Mouse (Mus musculus): ENCODE measurements at regions not wholly inside any gene's neighbourhood (a gene's known extent, or its start where the extent isn't known, plus 50 kb on each side); places are given as distances from the start of the nearest gene placed in this dataset.

- DNase-seq (ENCODE audit: low spot score) (peak; percentile 1), ATAC-seq (replicated peaks; ENCODE audit: low FRiP score, low read depth) (no peak; the same call in 1 of the 2 replicates)
- no peak overlapping the region for H3K27ac ChIP-seq
- H3K4me2 ChIP-seq (ENCODE audit: low read length) = no peak overlapping the region
- H3K36me3 ChIP-seq (ENCODE audit: insufficient read depth, low read length) = no peaks in the 10 kb centered on the region
- no peaks in the 10 kb centered on the region for H3K27me3 ChIP-seq (ENCODE audit: insufficient read depth, low read length)
- no peak overlapping the region for H3K9ac ChIP-seq (ENCODE audit: low read depth, low read length)
- no peak for TF ChIP-seq CTCF (IDR thresholded peaks at IDR 0.05; ENCODE audit: low read depth)
- WGBS = 24% methylated on average over 4 of the region's 4 CpGs
- H3K4me1 ChIP-seq (replicated peaks; ENCODE audit: insufficient read depth, low read length) = no peaks in the 10 kb centered on the region
- no peak overlapping the region for H3K4me3 ChIP-seq (replicated peaks; ENCODE audit: low read depth, low read length)
- H3K9me3 ChIP-seq (replicated peaks; ENCODE audit: low read length) = no peaks in the 10 kb centered on the region
These were observed 571.8 kb downstream of the Trib2 start for GRCm38 (mm10) chr12:15244966-15245365.

DNA sequence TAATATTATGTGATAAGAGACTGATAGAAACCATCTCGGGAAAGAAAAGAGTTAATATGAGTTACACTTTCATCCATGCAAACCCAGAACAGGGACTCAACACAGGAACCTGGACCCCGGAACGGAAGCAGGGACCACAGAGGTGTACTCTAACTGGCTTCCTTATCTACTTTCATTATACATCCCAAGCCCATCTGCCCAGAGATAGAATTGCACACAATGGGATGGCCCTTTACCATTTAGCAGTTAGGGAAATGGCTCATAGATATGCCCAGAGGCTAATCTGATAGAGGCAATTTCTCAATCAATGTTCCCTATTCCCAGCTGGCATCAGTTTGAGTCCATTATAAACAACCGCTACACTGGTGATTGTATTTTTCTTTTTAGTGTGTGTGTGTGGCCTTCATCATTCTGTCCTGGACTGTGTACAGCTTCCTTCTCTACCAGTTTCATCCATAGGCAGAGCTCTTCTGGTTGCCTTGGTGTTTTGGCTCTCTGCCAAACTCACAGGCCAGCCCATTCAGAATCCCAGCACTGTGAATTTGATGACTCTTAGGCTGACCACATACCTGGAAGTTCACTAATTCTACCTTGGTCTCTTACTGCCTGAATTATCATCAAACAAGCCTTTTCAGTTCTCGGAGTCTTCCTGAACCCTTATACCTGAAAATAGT, 594.1 kb downstream of the Trib2 start:
- H3K4me1 ChIP-seq (replicated peaks; ENCODE audit: insufficient read depth, low read length) = no peaks in the 10 kb centered on the region
- 90% methylated on average over 5 of the region's 5 CpGs for WGBS
- DNase-seq (ENCODE audit: low spot score) (no peak), ATAC-seq (replicated peaks; ENCODE audit: low FRiP score, low read depth) (no peak)
- H3K9ac ChIP-seq (ENCODE audit: low read depth, low read length) = no peak overlapping the region
- H3K4me2 ChIP-seq (ENCODE audit: low read length) = no peak overlapping the region
- H3K9me3 ChIP-seq (replicated peaks; ENCODE audit: low read length) = no peaks in the 10 kb centered on the region
- no peaks in the 10 kb centered on the region for H3K27me3 ChIP-seq (ENCODE audit: insufficient read depth, low read length)
- no peak for TF ChIP-seq CTCF (IDR thresholded peaks at IDR 0.05; ENCODE audit: low read depth)
- H3K4me3 ChIP-seq (replicated peaks; ENCODE audit: low read depth, low read length) = no peak overlapping the region
- no peaks in the 10 kb centered on the region for H3K36me3 ChIP-seq (ENCODE audit: insufficient read depth, low read length)
- no peak overlapping the region for H3K27ac ChIP-seq

DNA sequence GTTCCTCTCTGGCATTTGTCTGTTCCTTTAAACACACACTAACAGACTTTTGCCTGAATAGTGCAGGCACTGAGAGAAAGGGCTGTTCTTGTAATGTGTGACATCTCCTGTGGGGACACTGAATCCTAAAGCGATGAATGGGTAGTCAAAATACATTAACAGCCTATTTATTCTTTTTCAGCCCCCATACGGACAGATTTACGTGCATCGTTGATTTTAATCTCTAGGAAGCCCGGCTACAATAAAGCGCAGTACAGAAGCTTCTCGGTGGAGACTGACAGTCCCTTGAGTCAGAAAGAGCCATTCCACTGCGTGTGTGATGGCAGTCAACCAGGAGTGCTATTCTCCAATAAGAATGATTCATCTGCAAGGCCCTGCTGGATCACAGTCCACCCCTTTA, 598.2 kb downstream of the Trib2 start:
- TF ChIP-seq CTCF (IDR thresholded peaks at IDR 0.05; ENCODE audit: low read depth) = no peak
- WGBS = 51% methylated on average over 8 of the region's 8 CpGs
- DNase-seq (ENCODE audit: low spot score) (no peak), ATAC-seq (replicated peaks; ENCODE audit: low FRiP score, low read depth) (no peak)
- no peak overlapping the region for H3K9ac ChIP-seq (ENCODE audit: low read depth, low read length)
- H3K36me3 ChIP-seq (ENCODE audit: insufficient read depth, low read length) = no peaks in the 10 kb centered on the region
- no peak overlapping the region for H3K4me2 ChIP-seq (ENCODE audit: low read length)
- H3K4me1 ChIP-seq (replicated peaks; ENCODE audit: insufficient read depth, low read length) = no peaks in the 10 kb centered on the region
- no peak overlapping the region for H3K27ac ChIP-seq
- H3K27me3 ChIP-seq (ENCODE audit: insufficient read depth, low read length) = no peaks in the 10 kb centered on the region
- H3K4me3 ChIP-seq (replicated peaks; ENCODE audit: low read depth, low read length) = no peak overlapping the region
- no peaks in the 10 kb centered on the region for H3K9me3 ChIP-seq (replicated peaks; ENCODE audit: low read length)

- Histone ChIP-seq H3K27ac (no peak overlapping the region), H3K36me3 (ENCODE audit: insufficient read depth, low read length) (no peaks in the 10 kb centered on the region), H3K9ac (ENCODE audit: low read depth, low read length) (no peak overlapping the region), H3K4me1 (replicated peaks; ENCODE audit: insufficient read depth, low read length) (no peaks in the 10 kb centered on the region), H3K27me3 (ENCODE audit: insufficient read depth, low read length) (no peaks in the 10 kb centered on the region), H3K9me3 (replicated peaks; ENCODE audit: low read length) (no peaks in the 10 kb centered on the region), H3K4me3 (replicated peaks; ENCODE audit: low read depth, low read length) (no peak overlapping the region), H3K4me2 (ENCODE audit: low read length) (no peak overlapping the region)
- TF ChIP-seq CTCF (IDR thresholded peaks at IDR 0.05; ENCODE audit: low read depth) = no peak
- DNase-seq (ENCODE audit: low spot score) = no peak
- ATAC-seq (replicated peaks; ENCODE audit: low FRiP score, low read depth) = no peak
- WGBS = 77% methylated on average over 3 of the region's 3 CpGs
These were observed 600.5 kb downstream of the Trib2 start for GRCm38 (mm10) chr12:15216180-15216579.

DNA sequence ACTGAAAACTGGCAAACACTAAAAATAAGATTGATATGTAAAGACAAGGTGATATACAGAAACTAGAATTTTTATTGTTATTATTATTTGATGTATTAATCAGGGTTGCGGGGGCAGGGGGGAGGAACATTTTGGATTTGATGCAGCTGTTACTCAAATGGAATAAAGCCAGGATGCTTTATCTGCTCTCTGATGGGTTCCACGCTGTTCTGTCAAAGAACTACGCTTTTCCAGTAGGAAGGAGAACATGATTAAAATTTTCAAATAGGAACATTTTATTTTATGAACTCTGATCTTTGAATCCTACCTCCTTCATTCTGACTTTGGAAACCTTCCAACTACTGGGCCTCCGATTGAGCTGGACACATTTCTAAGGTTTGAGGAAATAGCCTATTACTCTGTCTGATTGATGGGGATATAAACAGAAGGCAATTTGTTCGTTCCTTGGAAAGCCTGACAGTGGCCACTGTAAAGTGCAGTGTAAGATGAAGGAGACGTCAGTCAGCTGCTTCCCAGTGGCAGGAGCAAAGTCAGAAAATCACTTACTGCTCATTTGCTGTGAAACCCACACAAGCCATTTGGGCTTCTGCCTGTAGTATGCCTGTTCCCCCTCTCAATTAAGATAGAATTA, 642.2 kb downstream of the Trib2 start:
- Histone ChIP-seq H3K27ac (no peak overlapping the region), H3K4me1 (replicated peaks; ENCODE audit: insufficient read depth, low read length) (no peaks in the 10 kb centered on the region), H3K27me3 (ENCODE audit: insufficient read depth, low read length) (no peaks in the 10 kb centered on the region), H3K9ac (ENCODE audit: low read depth, low read length) (no peak overlapping the region), H3K36me3 (ENCODE audit: insufficient read depth, low read length) (no peaks in the 10 kb centered on the region), H3K9me3 (replicated peaks; ENCODE audit: low read length) (no peaks in the 10 kb centered on the region), H3K4me3 (replicated peaks; ENCODE audit: low read depth, low read length) (no peak overlapping the region), H3K4me2 (ENCODE audit: low read length) (no peak overlapping the region)
- whole genome bisulfite sequencing = 33% methylated on average over 6 of the region's 6 CpGs
- peak; percentile 90 for DNase-seq (ENCODE audit: low spot score)
- ATAC-seq (replicated peaks; ENCODE audit: low FRiP score, low read depth) = peak; percentile 17; the same call in 1 of the 2 replicates
- TF ChIP-seq CTCF (IDR thresholded peaks at IDR 0.05; ENCODE audit: low read depth) = no peak

DNA sequence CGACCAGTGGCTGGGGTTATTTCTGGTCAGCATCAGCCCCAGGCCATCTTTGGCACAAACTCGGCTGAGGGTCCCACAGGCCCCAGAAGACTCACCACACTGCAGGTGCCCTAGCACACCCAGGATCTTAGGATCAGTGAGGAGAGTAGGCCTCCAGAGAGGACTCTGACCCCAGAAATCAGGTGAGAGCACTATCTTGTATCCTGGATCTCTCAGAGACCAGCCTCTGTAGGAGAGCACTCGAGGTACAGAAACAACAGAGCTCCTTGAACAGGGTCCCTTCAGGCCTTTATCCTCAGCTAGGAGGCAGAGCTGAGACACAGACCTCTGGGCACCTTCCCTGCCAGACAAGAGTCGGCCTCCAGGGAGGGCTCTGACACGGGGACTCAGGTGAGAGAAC, 654.1 kb downstream of the Trib2 start:
- whole genome bisulfite sequencing = 80% methylated on average over 5 of the region's 5 CpGs
- H3K4me1 ChIP-seq (replicated peaks; ENCODE audit: insufficient read depth, low read length) = no peaks in the 10 kb centered on the region
- no peak for TF ChIP-seq CTCF (IDR thresholded peaks at IDR 0.05; ENCODE audit: low read depth)
- no peak overlapping the region for H3K4me3 ChIP-seq (replicated peaks; ENCODE audit: low read depth, low read length)
- no peaks in the 10 kb centered on the region for H3K36me3 ChIP-seq (ENCODE audit: insufficient read depth, low read length)
- H3K9ac ChIP-seq (ENCODE audit: low read depth, low read length) = no peak overlapping the region
- no peak for ATAC-seq (replicated peaks; ENCODE audit: low FRiP score, low read depth)
- no peak overlapping the region for H3K27ac ChIP-seq
- no peak overlapping the region for H3K4me2 ChIP-seq (ENCODE audit: low read length)
- H3K9me3 ChIP-seq (replicated peaks; ENCODE audit: low read length) = no peaks in the 10 kb centered on the region
- no peak for DNase-seq (ENCODE audit: low spot score)
- no peaks in the 10 kb centered on the region for H3K27me3 ChIP-seq (ENCODE audit: insufficient read depth, low read length)

Measured in kidney, postnatal 0 days (tissue).